8 mouse cellular contexts compared by ENCODE assay signal in the genomic region with DNA sequence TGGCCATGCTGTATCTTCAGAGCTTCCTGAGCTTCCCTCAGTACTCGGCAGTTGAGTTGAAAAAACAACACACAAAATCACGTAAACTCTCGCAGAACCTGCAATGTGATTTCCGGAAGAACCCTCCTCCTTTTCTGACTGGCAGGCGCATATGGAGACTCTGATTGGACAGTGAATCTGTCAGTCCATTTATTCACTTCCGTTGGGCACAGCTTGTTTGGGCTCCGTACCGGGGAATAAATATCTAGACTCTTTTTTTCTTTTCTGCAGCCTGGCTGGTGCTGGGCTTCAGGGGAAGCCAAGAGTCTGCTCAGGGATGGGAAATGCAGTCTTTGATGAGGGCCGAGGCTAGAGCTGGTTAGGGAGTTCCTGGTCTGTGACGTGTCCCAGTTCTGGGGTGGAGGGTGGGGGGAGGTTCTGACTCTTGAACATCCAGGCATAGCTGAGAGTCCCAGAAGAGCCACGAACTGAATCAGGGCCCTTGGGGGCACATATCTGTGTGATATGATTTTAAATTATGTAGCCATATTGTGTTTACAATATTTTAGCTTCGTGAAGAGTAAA. TPM values are rescaled to one million over a fixed set of nuclear protein-coding genes. Genes with fewer than 3 reads are reported as not detected.
A peak's percentile ranks its signal among the peaks of the same experiment; 100 is the strongest.
DNase-seq lines count a peak whose midpoint lies in the region; ATAC-seq and TF ChIP-seq lines count a peak whose summit lies in the region.
"Not testable (repeated sequence)": the region's sequence is repeated elsewhere in the genome, so short reads cannot be mapped to it uniquely, and the experiment has no call there.

Gene Zfp951, minus strand, starts transcription at position 109 of the 564 bp plus-strand sequence.

- TF ChIP-seq CTCF in liver, embryonic 14.5 days (IDR thresholded peaks at IDR 0.05; ENCODE audit: low read depth): not testable (repeated sequence)

- H3K4me2 ChIP-seq in forebrain, embryonic 15.5 days (replicated peaks): not testable (repeated sequence)
- peak within 1 kb of the TSS; percentile 28; the same call in 1 of the 2 replicates for H3K4me2 ChIP-seq in liver, embryonic 14.5 days (ENCODE audit: low read depth)
- 0 out of 2 replicates have a peak within 1 kb of the TSS, but pooled peaks have one; percentile 10 for H3K4me2 ChIP-seq in stomach, embryonic 15.5 days

- peak; percentile 96 for ATAC-seq in CD4-positive, CD25-positive, alpha-beta regulatory T cell, adult 4 months
- ATAC-seq in forebrain, embryonic 15.5 days (replicated peaks): peak; percentile 94
- peak; percentile 93 for ATAC-seq in liver, embryonic 14.5 days (ENCODE audit: insufficient read depth)
- ATAC-seq in stomach, embryonic 15.5 days (ENCODE audit: insufficient read depth, low FRiP score, low read depth): peak; percentile 93

- H3K27me3 ChIP-seq in forebrain, embryonic 15.5 days; liver, embryonic 14.5 days (ENCODE audit: control insufficient read depth, insufficient read depth, low read length); stomach, embryonic 15.5 days (replicated peaks): not testable (repeated sequence)

- not testable (repeated sequence) for H3K4me1 ChIP-seq in forebrain, embryonic 15.5 days; liver, embryonic 14.5 days (replicated peaks; ENCODE audit: control insufficient read depth in 2 of 2, insufficient read depth in 2 of 2, low read length in 1 of 2); stomach, embryonic 15.5 days

- DNase-seq in cerebellum, adult 11-12 months: peak; percentile 68
- peak; percentile 58 for DNase-seq in heart, postnatal 25 days (ENCODE audit: low spot score)
- DNase-seq in large intestine, adult 2 months (ENCODE audit: low read depth, low spot score): peak; percentile 3
- DNase-seq in liver, embryonic 14.5 days (ENCODE audit: low read depth in 3 of 3, low spot score in 3 of 3): peak; percentile 3 to 37 (median 9)
- DNase-seq in natural killer cell, adult 2 months (ENCODE audit: low spot score in 2 of 2): peak; percentile 70 to 77

- 52% methylated on average over 11 of the region's 12 CpGs for WGBS in forebrain, embryonic 15.5 days
- whole genome bisulfite sequencing in large intestine, adult 2 months: 39% methylated on average over 11 of the region's 12 CpGs
- 30% methylated on average over 11 of the region's 12 CpGs for WGBS in liver, embryonic 14.5 days (ENCODE audit: insufficient replicate concordance)
- 40% methylated on average over 11 of the region's 12 CpGs for WGBS in stomach, embryonic 15.5 days

- intact Hi-C loops in heart, postnatal 25 days (cut with DNase I): not testable (repeated sequence)

- H3K9me3 ChIP-seq in forebrain, embryonic 15.5 days; liver, embryonic 14.5 days (ENCODE audit: control insufficient read depth, low read length); stomach, embryonic 15.5 days: not testable (repeated sequence)

- H3K36me3 ChIP-seq in forebrain, embryonic 15.5 days; liver, embryonic 14.5 days (replicated peaks; ENCODE audit: control insufficient read depth, insufficient read depth, low read depth); stomach, embryonic 15.5 days: not testable (repeated sequence)

- H3K4me3 ChIP-seq in forebrain, embryonic 15.5 days: peak within 1 kb of the TSS; percentile 28
- H3K4me3 ChIP-seq in liver, embryonic 14.5 days (ENCODE audit: insufficient read depth in 1 of 2, low read depth in 2 of 2, low read length in 2 of 2): peak within 1 kb of the TSS; percentile 32 to 63; a peak in 3 of 4 replicates
- peak within 1 kb of the TSS; percentile 32 for H3K4me3 ChIP-seq in stomach, embryonic 15.5 days (replicated peaks)

- not testable (repeated sequence) for H3K27ac ChIP-seq in forebrain, embryonic 15.5 days (replicated peaks); liver, embryonic 14.5 days; stomach, embryonic 15.5 days

- H3K9ac ChIP-seq in forebrain, embryonic 15.5 days (replicated peaks); liver, embryonic 14.5 days (replicated peaks); stomach, embryonic 15.5 days: not testable (repeated sequence)

- not testable (repeated sequence) for TF ChIP-seq EP300 in liver, embryonic 14.5 days (IDR thresholded peaks at IDR 0.05; ENCODE audit: low read depth)

RNA-seq across cellular contexts. Expression of gene Zfp951, which starts in this region (rescaled TPM):
- 10 to 100 TPM in 1 of 2 experiments, 1 to 10 TPM in 1; 9.5 to 11.7 TPM for polyA plus RNA-seq in CD4-positive, CD25-positive, alpha-beta regulatory T cell, adult 4 months (2017; shearing (Covaris generic))
- polyA plus RNA-seq in forebrain, embryonic 15.5 days (2015; fragmentation: Nextera tagmentation; extraction: Ambion mirVana): 2.5 and 3.3 TPM in 2 replicates
- 1 to 10 TPM; 1.2 to 1.5 TPM for total RNA-seq in heart, postnatal 25 days (2021)
- 0.24 and 0.51 TPM in 2 replicates for polyA plus RNA-seq in large intestine, adult 2 months (2012; rRNA removed)
- 0.31 and 0.56 TPM in 2 replicates for polyA plus RNA-seq in liver, embryonic 14.5 days (2012; rRNA removed)
- 0.87 and 0.95 TPM in 2 replicates for polyA plus RNA-seq in liver, embryonic 14.5 days (2014; fragmentation: Nextera tagmentation; extraction: Ambion mirVana)
- polyA plus RNA-seq in stomach, embryonic 15.5 days (2015; fragmentation: Nextera tagmentation; extraction: Ambion mirVana): 2.7 and 3.3 TPM in 2 replicates

Comparison
In these comparisons a context has a peak if more than half of its experiments do, and no peak if none do; other contexts are left out.
1. Peak in DNase-seq in large intestine, adult 2 months; RNA of the gene not detected or under 1 TPM.
2. Peak in DNase-seq, ATAC-seq, H3K4me3 ChIP-seq and H3K4me2 ChIP-seq in liver, embryonic 14.5 days; RNA of the gene not detected or under 1 TPM.
3. DNase-seq: peak in every context shown above with its lines; median percentile 74 in natural killer cell, adult 2 months; 68 in cerebellum, adult 11-12 months; 58 in heart, postnatal 25 days; 9 in liver, embryonic 14.5 days; 3 in large intestine, adult 2 months.